Mouse (Mus musculus) midbrain, embryonic 13.5 days (tissue): ENCODE results near the gene Fam213a. TPM values are rescaled to one million over a fixed set of nuclear protein-coding genes. Genes with fewer than 3 reads are reported as not detected.

Experiments
- ATAC-seq: fragments of 200-750 bp; cut with Nextera tagmentation; 2 replicates; pipeline ENCODE4 v1.8.0; 2017; ENCODE audit warnings: mild to moderate bottlenecking, moderate TSS enrichment, moderate library complexity
- H3K27ac ChIP-seq: fragments of 300-500 bp; sonication (generic); 2 replicates; pipeline ENCODE4 v1.5.1; 2015; ENCODE audit warnings: inconsistent platforms, mild to moderate bottlenecking, moderate library complexity
- H3K27me3 ChIP-seq: fragments of 300-500 bp; sonication (generic); 2 replicates; pipeline ENCODE4 v1.6.1; 2015; ENCODE audit warnings: mild to moderate bottlenecking, inconsistent platforms
- H3K36me3 ChIP-seq: fragments of 300-500 bp; sonication (generic); 2 replicates; pipeline ENCODE4 v1.6.1; 2015; ENCODE audit warnings: mild to moderate bottlenecking, inconsistent platforms
- H3K4me1 ChIP-seq: fragments of 300-500 bp; sonication (generic); replicated peaks from 2 replicates; pipeline ENCODE4 v1.6.1; 2015; ENCODE audit warnings: inconsistent platforms
- H3K4me2 ChIP-seq: fragments of 300-500 bp; sonication (generic); replicated peaks from 2 replicates; pipeline ENCODE4 v1.6.1; 2015; ENCODE audit warnings: moderate library complexity, mild to moderate bottlenecking, inconsistent platforms
- H3K4me3 ChIP-seq: fragments of 300-500 bp; sonication (generic); replicated peaks from 2 replicates; pipeline ENCODE4 v1.5.1; 2015; ENCODE audit warnings: mild to moderate bottlenecking, inconsistent platforms
- H3K9ac ChIP-seq: fragments of 300-500 bp; sonication (generic); replicated peaks from 2 replicates; pipeline ENCODE4 v1.6.1; 2015; ENCODE audit warnings: mild to moderate bottlenecking, inconsistent platforms
- H3K9me3 ChIP-seq: fragments of 300-500 bp; sonication (generic); 2 replicates; pipeline ENCODE4 v1.6.1; 2016; ENCODE audit warnings: mild to moderate bottlenecking, inconsistent platforms
- WGBS: fragments of 180-500 bp; shearing (Covaris S2); methylation state at CpG from one replicate; pipeline ENCODE4 v1.1.7; 2015; 5-methylcytosine and 5-hydroxymethylcytosine counted together
- polyA plus RNA-seq: library from polyadenylated mRNA; unstranded; fragments of >200 nt; fragmentation: Nextera tagmentation; extraction: Ambion mirVana; gene quantifications from 2 replicates; pipeline ENCODE4 v1.2.1, GENCODE M21; 2015

The Fam213a gene
- polyA plus RNA-seq, 1 experiment from 2014 or later, result 67.2 TPM

- ATAC-seq, result no peak
Measured at GRCm38 (mm10) chr14:40958083-40958985, 55.3 kb downstream of the Fam213a start.

DNA sequence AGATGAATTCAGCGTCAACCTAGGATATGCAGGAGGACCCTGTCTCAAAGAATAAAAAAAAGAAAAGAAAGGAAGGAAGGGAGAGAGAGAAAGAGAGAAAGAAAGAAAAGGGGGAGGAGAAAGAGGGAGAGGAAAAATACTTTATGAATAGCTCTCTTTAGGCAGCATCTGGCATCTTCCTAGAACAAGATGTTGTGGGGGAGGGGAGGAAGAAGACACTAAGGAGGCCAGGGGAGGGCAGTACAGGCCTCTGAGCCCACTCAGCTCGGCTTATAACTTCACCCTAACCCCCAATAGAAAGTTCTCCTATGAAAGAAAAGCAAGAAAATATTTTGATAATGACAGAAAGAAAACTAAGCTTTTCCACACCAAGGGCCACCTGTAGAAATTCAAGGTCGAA, 56.0 kb downstream of the Fam213a start:
- peaks cover 90% of the 10 kb centered on the region for H3K4me1 ChIP-seq
- no peak overlapping the region for H3K4me2 ChIP-seq
- no peak overlapping the region for H3K4me3 ChIP-seq
- H3K9ac ChIP-seq, result peak overlapping the region; percentile 19; the same call in 1 of the 2 replicates
- WGBS, result 33% methylated on average over 3 of the region's 3 CpGs
- H3K27ac ChIP-seq, result peak overlapping the region; percentile 65
- no peaks in the 10 kb centered on the region for H3K9me3 ChIP-seq
- no peaks in the 10 kb centered on the region for H3K36me3 ChIP-seq
- H3K27me3 ChIP-seq, result no peaks in the 10 kb centered on the region
- no peak for ATAC-seq

More at GRCm38 (mm10) chr14:40958083-40958985, 55.3 kb downstream of the Fam213a start:
- Histone ChIP-seq H3K27me3 (no peaks in the 10 kb centered on the region), H3K4me3 (no peak overlapping the region), H3K27ac (peak overlapping the region; percentile 65), H3K36me3 (no peaks in the 10 kb centered on the region), H3K9ac (peak overlapping the region; percentile 19; the same call in 1 of the 2 replicates), H3K4me1 (peaks cover 90% of the 10 kb centered on the region), H3K4me2 (0 out of 2 replicates have a peak overlapping the region, but pooled peaks have one; percentile 4), H3K9me3 (no peaks in the 10 kb centered on the region)
- WGBS, result 26% methylated on average over 4 of the region's 4 CpGs

DNA sequence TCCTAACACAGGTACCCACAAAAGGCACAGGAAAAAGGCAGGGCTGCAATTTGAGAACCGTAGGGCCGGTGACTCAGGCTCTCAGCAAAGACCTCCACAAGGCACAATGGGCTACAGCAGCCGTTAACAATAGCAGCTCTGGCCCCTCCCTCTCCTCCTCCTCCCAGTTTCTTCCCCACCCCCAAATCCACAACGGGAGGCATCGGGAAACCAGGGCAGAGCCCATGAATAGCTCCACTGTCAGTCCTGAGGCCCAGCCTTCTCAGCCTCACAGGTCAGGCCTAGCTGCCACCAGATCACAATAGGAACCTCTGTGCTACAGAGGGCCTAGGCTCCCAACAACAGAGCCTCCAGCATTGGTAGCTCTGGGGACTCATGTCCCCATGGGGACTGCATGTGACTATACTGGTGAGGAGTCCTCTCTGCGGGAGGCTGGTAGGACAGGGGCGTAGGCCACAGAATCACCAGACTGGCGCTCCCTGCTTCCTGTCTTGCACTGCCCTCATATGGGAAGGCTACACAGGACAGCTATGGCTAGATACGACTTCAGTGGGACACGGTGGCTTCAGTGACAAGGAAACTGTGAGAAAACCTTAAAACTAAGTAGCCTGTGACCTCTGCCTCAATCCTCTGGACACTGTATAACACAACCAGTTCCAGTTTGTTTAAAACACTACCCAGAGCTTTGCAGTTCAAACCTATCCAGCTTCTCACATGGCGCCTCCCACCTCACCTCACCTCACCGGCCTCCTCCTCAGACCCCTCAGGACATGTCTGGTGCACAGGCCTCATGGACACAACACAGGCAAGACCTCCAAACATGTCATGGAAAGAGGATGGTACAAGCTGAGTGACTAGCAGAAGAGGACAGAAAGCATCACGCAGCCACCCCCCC, 57.1 kb downstream of the Fam213a start:
- Histone ChIP-seq H3K4me1 (peaks cover 80% of the 10 kb centered on the region), H3K9me3 (no peaks in the 10 kb centered on the region), H3K9ac (peak overlapping the region; percentile 63), H3K27ac (peak overlapping the region; percentile 98), H3K4me3 (no peak overlapping the region), H3K36me3 (no peaks in the 10 kb centered on the region), H3K4me2 (peak overlapping the region; percentile 44), H3K27me3 (no peaks in the 10 kb centered on the region)
- ATAC-seq, result peak; percentile 93
- WGBS, result 15% methylated on average over 13 of the region's 13 CpGs

DNA sequence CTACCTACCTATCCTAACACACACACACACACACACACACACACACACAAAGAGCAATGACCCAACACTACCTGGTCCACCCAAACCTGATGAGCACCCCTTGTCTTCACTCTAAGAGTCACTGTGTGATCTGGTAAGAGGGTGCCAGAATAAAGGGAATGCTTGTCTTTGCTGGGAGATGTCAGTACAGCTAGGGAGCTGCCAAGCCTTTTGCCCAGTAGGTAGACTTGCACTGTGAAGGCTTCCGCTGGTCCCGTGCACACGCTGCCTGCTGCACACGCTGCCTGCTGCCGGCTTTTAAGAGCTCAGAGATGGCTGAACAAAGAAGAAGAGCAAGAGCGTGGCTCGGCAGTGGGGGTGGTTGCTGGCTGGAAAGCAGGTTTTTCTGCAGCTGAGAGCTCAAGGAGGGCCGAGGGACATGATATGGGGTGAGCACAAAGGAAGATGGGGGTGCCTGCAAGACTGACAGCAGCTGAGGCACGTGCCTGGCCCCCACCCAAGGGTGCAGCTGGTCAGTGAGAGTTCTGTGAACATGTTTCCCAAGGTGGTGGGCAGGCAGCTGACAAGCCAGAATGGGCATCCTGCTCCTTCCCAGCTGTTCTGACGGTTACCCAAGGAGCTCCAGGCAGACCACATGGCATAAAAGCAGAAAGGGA, 57.9 kb downstream of the Fam213a start:
- Histone ChIP-seq H3K9me3 (no peaks in the 10 kb centered on the region), H3K27me3 (no peaks in the 10 kb centered on the region), H3K27ac (peak overlapping the region; percentile 98), H3K4me3 (peak overlapping the region; percentile 12; the same call in 1 of the 2 replicates), H3K9ac (peak overlapping the region; percentile 63), H3K4me2 (peak overlapping the region; percentile 44), H3K4me1 (peaks cover 85% of the 10 kb centered on the region), H3K36me3 (no peaks in the 10 kb centered on the region)
- peak; percentile 66 for ATAC-seq
- 5% methylated on average over 10 of the region's 10 CpGs for WGBS

DNA sequence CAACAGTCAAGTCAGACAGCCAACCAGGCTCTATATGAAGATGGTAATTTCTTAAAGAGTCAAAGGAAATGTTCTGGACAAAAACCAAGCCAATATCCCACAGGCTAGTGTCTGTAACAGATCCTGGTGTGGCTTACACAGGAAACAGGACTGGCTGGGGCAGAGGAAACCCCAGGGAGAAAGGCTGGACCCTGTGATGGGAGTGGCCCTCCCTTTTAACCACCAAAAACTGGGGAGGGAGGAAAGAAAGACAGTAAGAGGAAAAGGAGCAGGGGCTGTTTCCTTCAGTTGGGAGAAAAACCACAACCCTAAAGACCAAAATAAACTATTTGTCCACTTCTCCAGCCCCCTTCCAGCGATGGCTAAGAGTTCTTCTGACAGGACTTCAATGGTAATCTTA, 58.4 kb downstream of the Fam213a start:
- peaks cover 86% of the 10 kb centered on the region for H3K4me1 ChIP-seq
- no peaks in the 10 kb centered on the region for H3K27me3 ChIP-seq
- no peak overlapping the region for H3K4me3 ChIP-seq
- peak overlapping the region; percentile 98 for H3K27ac ChIP-seq
- no peaks in the 10 kb centered on the region for H3K36me3 ChIP-seq
- peak overlapping the region; percentile 44 for H3K4me2 ChIP-seq
- no peak for ATAC-seq
- H3K9ac ChIP-seq, result peak overlapping the region; percentile 63; the same call in 1 of the 2 replicates
- 67% methylated on average over 1 of the region's 1 CpGs for WGBS
- no peaks in the 10 kb centered on the region for H3K9me3 ChIP-seq

DNA sequence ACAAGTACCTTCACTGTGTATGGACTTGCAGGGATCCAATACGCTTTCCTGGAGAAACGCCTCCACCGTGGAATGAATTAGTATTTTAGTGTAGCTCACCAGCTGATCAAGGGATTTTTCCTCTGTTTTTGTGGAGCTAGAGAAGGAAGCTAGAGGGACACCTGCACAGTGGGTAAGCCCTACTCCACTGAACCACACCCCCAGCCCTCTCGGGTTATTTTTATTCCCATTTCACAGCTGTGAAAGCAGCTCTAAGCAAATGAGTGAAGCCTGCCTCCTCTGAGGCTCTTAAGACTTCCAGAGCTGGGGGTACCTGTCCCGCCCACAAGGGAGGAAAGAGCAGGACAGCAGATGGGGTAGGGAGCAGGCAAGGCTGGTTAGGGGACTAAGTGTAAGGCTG, 60.2 kb downstream of the Fam213a start:
- H3K9me3 ChIP-seq, result no peaks in the 10 kb centered on the region
- WGBS, result 81% methylated on average over 5 of the region's 5 CpGs
- no peaks in the 10 kb centered on the region for H3K36me3 ChIP-seq
- H3K27me3 ChIP-seq, result no peaks in the 10 kb centered on the region
- peak overlapping the region; percentile 7; the same call in 1 of the 2 replicates for H3K27ac ChIP-seq
- ATAC-seq, result no peak
- H3K4me3 ChIP-seq, result no peak overlapping the region
- H3K9ac ChIP-seq, result no peak overlapping the region
- H3K4me2 ChIP-seq, result no peak overlapping the region
- H3K4me1 ChIP-seq, result peaks cover 84% of the 10 kb centered on the region

DNA sequence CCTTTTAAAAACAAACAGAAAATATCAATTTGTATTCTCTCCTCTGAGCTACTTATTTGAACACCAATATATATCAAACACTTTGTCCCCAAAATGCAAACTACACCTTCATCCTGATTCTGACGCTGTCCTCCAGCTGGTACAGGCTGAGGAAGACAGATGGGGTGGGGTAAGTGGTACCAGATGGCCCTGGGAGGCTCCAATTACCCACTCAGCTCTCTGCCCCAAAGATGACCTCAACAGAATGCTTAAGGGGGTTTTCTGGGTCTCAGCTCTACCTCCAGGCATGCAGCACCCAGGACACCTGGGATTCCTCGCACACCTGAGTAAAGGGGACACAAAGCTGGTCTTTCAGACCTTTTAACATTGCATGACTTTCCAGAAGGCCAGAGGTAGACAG, 60.9 kb downstream of the Fam213a start:
- ATAC-seq, result no peak

GRCm38 (mm10) chr14:40952301-40952700, 61.3 kb downstream of the Fam213a start:
- H3K27ac ChIP-seq, result no peak overlapping the region
- H3K27me3 ChIP-seq, result no peaks in the 10 kb centered on the region
- H3K36me3 ChIP-seq, result no peaks in the 10 kb centered on the region
- no peaks in the 10 kb centered on the region for H3K9me3 ChIP-seq
- no peak overlapping the region for H3K4me3 ChIP-seq
- 98% methylated on average over 3 of the region's 3 CpGs for WGBS
- no peak overlapping the region for H3K9ac ChIP-seq
- peaks cover 79% of the 10 kb centered on the region for H3K4me1 ChIP-seq
- no peak overlapping the region for H3K4me2 ChIP-seq
- no peak for ATAC-seq

More for the DNA sequence above, 60.9 kb downstream of the Fam213a start:
- H3K9me3 ChIP-seq, result no peaks in the 10 kb centered on the region
- no peak overlapping the region for H3K4me3 ChIP-seq
- H3K9ac ChIP-seq, result no peak overlapping the region
- no peak overlapping the region for H3K4me2 ChIP-seq
- H3K4me1 ChIP-seq, result peaks cover 81% of the 10 kb centered on the region
- peak overlapping the region; percentile 16; the same call in 1 of the 2 replicates for H3K27ac ChIP-seq
- no peaks in the 10 kb centered on the region for H3K27me3 ChIP-seq
- WGBS, result 54% methylated on average over 2 of the region's 2 CpGs
- H3K36me3 ChIP-seq, result no peaks in the 10 kb centered on the region

- no peaks in the 10 kb centered on the region for H3K27me3 ChIP-seq
- no peak overlapping the region for H3K4me2 ChIP-seq
- 78% methylated on average over 7 of the region's 7 CpGs for WGBS
- H3K9ac ChIP-seq, result no peak overlapping the region
- no peak overlapping the region for H3K4me3 ChIP-seq
- peaks cover 14% of the 10 kb centered on the region for H3K36me3 ChIP-seq
- no peaks in the 10 kb centered on the region for H3K9me3 ChIP-seq
- no peak for ATAC-seq
- H3K27ac ChIP-seq, result peak overlapping the region; percentile 46; the same call in 1 of the 2 replicates
- peaks cover 56% of the 10 kb centered on the region for H3K4me1 ChIP-seq
Measured at GRCm38 (mm10) chr14:40949730-40950614, 63.6 kb downstream of the Fam213a start.

GRCm38 (mm10) chr14:40949047-40949446, 64.5 kb downstream of the Fam213a start:
- Histone ChIP-seq H3K27me3 (no peaks in the 10 kb centered on the region), H3K4me1 (peaks cover 47% of the 10 kb centered on the region), H3K4me3 (no peak overlapping the region), H3K9ac (no peak overlapping the region), H3K27ac (peak overlapping the region; percentile 46), H3K4me2 (no peak overlapping the region), H3K36me3 (peaks cover 18% of the 10 kb centered on the region), H3K9me3 (no peaks in the 10 kb centered on the region)
- WGBS, result 43% methylated on average over 3 of the region's 3 CpGs
- peak; percentile 34; the same call in 1 of the 2 replicates for ATAC-seq
